Mouse (Mus musculus) c-Kit-positive CD71-positive TER-119-negative erythroid progenitor cells, embryonic 14.5 days (primary cell): ENCODE data around the gene Sdhaf2.
"Not testable (repeated sequence)": the region's sequence is repeated elsewhere in the genome, so short reads cannot be mapped to it uniquely, and the experiment has no call there.

Experiments used
- DNase-seq: peaks from one replicate; pipeline ENCODE4 v3.0.0-alpha.2; 2013; ENCODE audit warnings: low read depth

The Sdhaf2 gene

GRCm38 (mm10) chr19:10525910-10526309 is at the start of gene Sdhaf2:
TSS of gene Sdhaf2 (minus strand) at chr19:10526142.
- peak; percentile 36 for DNase-seq

- DNase-seq = no peak
These were observed 43.7 kb upstream of the Sdhaf2 start for GRCm38 (mm10) chr19:10569627-10570026.

- no peak for DNase-seq
These were observed 39.3 kb upstream of the Sdhaf2 start for GRCm38 (mm10) chr19:10565217-10565616.

GRCm38 (mm10) chr19:10564278-10564677 is 38.3 kb upstream of the Sdhaf2 start:
- DNase-seq = no peak

GRCm38 (mm10) chr19:10562351-10562750 is 36.4 kb upstream of the Sdhaf2 start:
- no peak for DNase-seq

- no peak for DNase-seq
These were observed 35.8 kb upstream of the Sdhaf2 start for GRCm38 (mm10) chr19:10561558-10562314.

GRCm38 (mm10) chr19:10560108-10560507 is 34.2 kb upstream of the Sdhaf2 start:
- no peak for DNase-seq

GRCm38 (mm10) chr19:10557837-10558375 is 32.0 kb upstream of the Sdhaf2 start:
- DNase-seq = not testable (repeated sequence)

- no peak for DNase-seq
These were observed 31.5 kb upstream of the Sdhaf2 start for GRCm38 (mm10) chr19:10557430-10557829.

- no peak for DNase-seq
These were observed 31.1 kb upstream of the Sdhaf2 start for GRCm38 (mm10) chr19:10557001-10557400.

GRCm38 (mm10) chr19:10555624-10556510 is 29.9 kb upstream of the Sdhaf2 start, which contains the start of gene Tmem216:
TSS of gene Tmem216 (minus strand) at chr19:10556238.
- DNase-seq = peak; percentile 75

GRCm38 (mm10) chr19:10539454-10539853 is 13.5 kb upstream of the Sdhaf2 start:
- DNase-seq = peak; percentile 45

- no peak for DNase-seq
These were observed 4.1 kb upstream of the Sdhaf2 start for GRCm38 (mm10) chr19:10530082-10530481.

GRCm38 (mm10) chr19:10525106-10525901 is 638 bp downstream of the Sdhaf2 start, which contains the start of gene Cpsf7:
TSS of gene Cpsf7 (plus strand) at chr19:10525266.
- peak; percentile 87 for DNase-seq

- DNase-seq = no peak
These were observed 1.2 kb downstream of the Sdhaf2 start for GRCm38 (mm10) chr19:10524784-10525105.

- DNase-seq = peak; percentile 42
These were observed 2.4 kb downstream of the Sdhaf2 start for GRCm38 (mm10) chr19:10523483-10524080.

GRCm38 (mm10) chr19:10521926-10522325 is 4.0 kb downstream of the Sdhaf2 start:
- no peak for DNase-seq

- no peak for DNase-seq
These were observed 5.6 kb downstream of the Sdhaf2 start for GRCm38 (mm10) chr19:10520355-10520754.

- no peak for DNase-seq
These were observed 15.1 kb downstream of the Sdhaf2 start for GRCm38 (mm10) chr19:10510759-10511330.

- no peak for DNase-seq
These were observed 23.4 kb downstream of the Sdhaf2 start for GRCm38 (mm10) chr19:10502571-10502970.

- DNase-seq = no peak
These were observed 25.4 kb downstream of the Sdhaf2 start for GRCm38 (mm10) chr19:10500581-10500980.
